Mouse (Mus musculus) embryo, embryonic 11.5 days (tissue): ENCODE data around the gene Poldip2.
"Not testable (repeated sequence)": the region's sequence is repeated elsewhere in the genome, so short reads cannot be mapped to it uniquely, and the experiment has no call there.

Experiments used
- DNase-seq: peaks from one replicate; pipeline ENCODE4 v3.0.0-alpha.2; 2012; ENCODE audit warnings: low read depth, low spot score

Gene Poldip2

GRCm38 (mm10) chr11:78501529-78501928 is 10.5 kb upstream of the Poldip2 start:
- no peak for DNase-seq

GRCm38 (mm10) chr11:78502909-78503650 is 8.9 kb upstream of the Poldip2 start, which contains the start of gene Sebox:
Sebox (plus strand) TSS chr11:78503447.
- DNase-seq, result no peak

GRCm38 (mm10) chr11:78505430-78505829 is 6.6 kb upstream of the Poldip2 start:
- no peak for DNase-seq

GRCm38 (mm10) chr11:78509148-78509547 is 2.8 kb upstream of the Poldip2 start:
- DNase-seq, result no peak

GRCm38 (mm10) chr11:78513106-78513790 is 1.3 kb downstream of the Poldip2 start:
- DNase-seq, result no peak

GRCm38 (mm10) chr11:78515549-78516325 is 3.7 kb downstream of the Poldip2 start:
- DNase-seq, result no peak

- no peak for DNase-seq
Measured at GRCm38 (mm10) chr11:78518931-78519330, 6.9 kb downstream of the Poldip2 start.

- DNase-seq, result no peak
Measured at GRCm38 (mm10) chr11:78521880-78522279, 9.9 kb downstream of the Poldip2 start.

GRCm38 (mm10) chr11:78522481-78522997 is 10.5 kb downstream of the Poldip2 start:
- no peak for DNase-seq

- DNase-seq, result no peak
Measured at GRCm38 (mm10) chr11:78523241-78523955, 11.4 kb downstream of the Poldip2 start.

GRCm38 (mm10) chr11:78524838-78525237 is 12.8 kb downstream of the Poldip2 start:
- DNase-seq, result no peak

- no peak for DNase-seq
Measured at GRCm38 (mm10) chr11:78528714-78529113, 16.7 kb downstream of the Poldip2 start.

- DNase-seq, result no peak
Measured at GRCm38 (mm10) chr11:78530001-78530400, 18.0 kb downstream of the Poldip2 start.

GRCm38 (mm10) chr11:78531046-78531445 is 19.1 kb downstream of the Poldip2 start:
- no peak for DNase-seq

GRCm38 (mm10) chr11:78531515-78531914 is 19.5 kb downstream of the Poldip2 start:
- not testable (repeated sequence) for DNase-seq

GRCm38 (mm10) chr11:78534516-78534915 is 22.5 kb downstream of the Poldip2 start:
- no peak for DNase-seq

- no peak for DNase-seq
Measured at GRCm38 (mm10) chr11:78535376-78536079, 23.5 kb downstream of the Poldip2 start.

GRCm38 (mm10) chr11:78536080-78536689 is 24.2 kb downstream of the Poldip2 start, which contains the start of the genes Tnfaip1 and Ift20:
Tnfaip1 (minus strand) TSS chr11:78536332.
Ift20 (plus strand) TSS chr11:78536361.
- DNase-seq, result peak; percentile 98

GRCm38 (mm10) chr11:78536690-78537084 is 24.7 kb downstream of the Poldip2 start:
- DNase-seq, result no peak

GRCm38 (mm10) chr11:78540358-78540757 is 28.4 kb downstream of the Poldip2 start:
- DNase-seq, result no peak
